Mouse (Mus musculus): Measurements from ENCODE around the gene Cox6a2. TPM values are rescaled to one million over a fixed set of nuclear protein-coding genes. Genes with fewer than 3 reads are reported as not detected.

Gene Cox6a2
- total RNA-seq, 1 experiment from 2014 or later, result 1.1 TPM

Other genes starting within 250 kb of the Cox6a2 start
- 79.4 and 108 TPM in 2 replicates for gene Fus, start 238.9 kb downstream of the Cox6a2 start, total RNA-seq (2017)
- gene Pycard, start 212.5 kb downstream of the Cox6a2 start, total RNA-seq (2017), result 19.8 and 27.3 TPM in 2 replicates
- gene Trim72, start 202.4 kb downstream of the Cox6a2 start, total RNA-seq (2017), result not detected in 2 replicates
- 10.8 and 12.8 TPM in 2 replicates for gene Itgam, start 143.7 kb downstream of the Cox6a2 start, total RNA-seq (2017)
- not detected in 2 replicates for gene Gm49368, start 143.7 kb downstream of the Cox6a2 start, total RNA-seq (2017)
- gene Itgax, start 76.8 kb downstream of the Cox6a2 start, total RNA-seq (2017), result 3.0 and 4.1 TPM in 2 replicates
- 0.34 TPM in 1 of 2 replicates, not detected in the other for gene Itgad, start 52.0 kb downstream of the Cox6a2 start, total RNA-seq (2017)
- 9.0 and 13.3 TPM in 2 replicates for gene Armc5, start 31.0 kb upstream of the Cox6a2 start, total RNA-seq (2017)
- 5.8 and 6.8 TPM in 2 replicates for gene 9130023H24Rik, start 31.6 kb upstream of the Cox6a2 start, total RNA-seq (2017)
- gene Tgfb1i1, start 40.4 kb upstream of the Cox6a2 start, total RNA-seq (2017), result 0.32 and 0.63 TPM in 2 replicates
- gene Slc5a2, start 59.3 kb upstream of the Cox6a2 start, total RNA-seq (2017), result 0.14 TPM in 1 of 2 replicates, not detected in the other
- gene BC017158, start 91.8 kb upstream of the Cox6a2 start, total RNA-seq (2017), result 20.4 and 30.5 TPM in 2 replicates
- 92.0 and 99.6 TPM in 2 replicates for gene Rgs10, start 212.4 kb upstream of the Cox6a2 start, total RNA-seq (2017)